Mouse (Mus musculus) brain, embryonic 14.5 days (tissue): ENCODE measurements around the gene Ajuba.

Experiments used
- CTCF ChIP-seq: fragments of 200-500 bp; IDR thresholded peaks from 2 replicates; pipeline ENCODE4 v1.5.1; 2012; ENCODE audit warnings: inconsistent platforms, mild to moderate bottlenecking, moderate library complexity, borderline replicate concordance; ENCODE audit not compliant: insufficient read depth, insufficient read length; ENCODE audit errors: extremely low read depth
- POLR2A ChIP-seq: fragments of 200-500 bp; IDR thresholded peaks from 2 replicates; pipeline ENCODE4 v1.6.1; 2012; ENCODE audit warnings: mild to moderate bottlenecking, inconsistent platforms, borderline replicate concordance; ENCODE audit not compliant: poor library complexity, insufficient read depth, insufficient read length, severe bottlenecking; ENCODE audit errors: extremely low read depth

- no peak for TF ChIP-seq CTCF
- TF ChIP-seq POLR2A, result no peak
These were observed 20.0 kb downstream of the Ajuba start for GRCm38 (mm10) chr14:54557330-54557729.
